8 mouse cellular contexts compared by ENCODE assay signal in genomic region chr13:52154111-52154843, GRCm38 (mm10).
DNase-seq lines count a peak whose midpoint lies in the region; ATAC-seq and TF ChIP-seq lines count a peak whose summit lies in the region.

No protein-coding gene starts in this region.

- peak overlapping the region; percentile 39 for H3K4me2 ChIP-seq in forebrain, postnatal 0 days (ENCODE audit: low read depth)

- no peaks in the 10 kb centered on the region for H3K9me3 ChIP-seq in forebrain, postnatal 0 days (ENCODE audit: low read length)

- H3K27me3 ChIP-seq in forebrain, postnatal 0 days (ENCODE audit: insufficient read depth, low read length): no peaks in the 10 kb centered on the region

- H3K4me1 ChIP-seq in forebrain, postnatal 0 days (ENCODE audit: insufficient read depth): peaks cover 23% of the 10 kb centered on the region

- 56% methylated on average over 5 of the region's 5 CpGs for WGBS in forebrain, postnatal 0 days

- intact Hi-C loops in left cerebral cortex, adult 2 months (cut with DNase I): loop anchor here (1.0 kb wide), 1 partner anchor 308 kb away; the partner anchor contains the start of gene Gadd45g
- intact Hi-C loops in left cerebral cortex, postnatal 14 days (cut with DNase I): no loop called here

- peak in 1 of 2 experiments; percentile 15 for DNase-seq in left cerebral cortex, adult 2 months (ENCODE audit: extremely low spot score in 1 of 2, low spot score in 2 of 2)
- DNase-seq in left cerebral cortex, adult 8-10 months (ENCODE audit: low spot score in 2 of 2): no peak
- peak; percentile 36 for DNase-seq in Muller cell, postnatal 12 days (ENCODE audit: inconsistent ontology term)
- peak; percentile 68 for DNase-seq in forebrain, postnatal 0 days
- peak; percentile 26 to 68 for DNase-seq in left cerebral cortex, postnatal 14 days (ENCODE audit: low spot score in 2 of 2)
- DNase-seq in gastrocnemius, postnatal 25 days: no peak
- no peak for DNase-seq in gastrocnemius, postnatal 4 days (ENCODE audit: low spot score in 2 of 2)
- no peak for DNase-seq in cerebellum, postnatal 4 days (ENCODE audit: low spot score in 2 of 2)

- ATAC-seq in forebrain, postnatal 0 days: peak; percentile 59

- H3K4me3 ChIP-seq in left cerebral cortex, adult 2 months: no peak overlapping the region; the same call in 1 of the 2 replicates
- H3K4me3 ChIP-seq in forebrain, postnatal 0 days (ENCODE audit: low read depth, low read length): no peak overlapping the region

- no peak for TF ChIP-seq CTCF in left cerebral cortex, adult 2 months (IDR thresholded peaks at IDR 0.05)
- TF ChIP-seq CTCF in forebrain, postnatal 0 days (IDR thresholded peaks at IDR 0.05; ENCODE audit: low read depth): no peak; the same call in 1 of the 2 replicates

- peak overlapping the region; percentile 55 for H3K27ac ChIP-seq in left cerebral cortex, adult 2 months
- H3K27ac ChIP-seq in forebrain, postnatal 0 days (ENCODE audit: low read depth, low read length): peak overlapping the region; percentile 70

- no peaks in the 10 kb centered on the region for H3K36me3 ChIP-seq in forebrain, postnatal 0 days (ENCODE audit: insufficient read depth)

- no peak overlapping the region for H3K9ac ChIP-seq in forebrain, postnatal 0 days

Comparison
In these comparisons a context has a peak if more than half of its experiments do, and no peak if none do; other contexts are left out.
1. DNase-seq: peak in Muller cell, postnatal 12 days (single experiment), forebrain, postnatal 0 days (single experiment) and left cerebral cortex, postnatal 14 days (2 of 2); none in left cerebral cortex, adult 8-10 months (0 of 2), gastrocnemius, postnatal 25 days (single experiment), gastrocnemius, postnatal 4 days (0 of 2) and cerebellum, postnatal 4 days (0 of 2).